8 mouse cellular contexts compared by ENCODE assay signal in genomic region chr2:181520936-181521227, GRCm38 (mm10). TPM values are rescaled to one million over a fixed set of nuclear protein-coding genes. Genes with fewer than 3 reads are reported as not detected.
DNase-seq lines count a peak whose midpoint lies in the region; ATAC-seq and TF ChIP-seq lines count a peak whose summit lies in the region.
"Had no signal": no experiment of that assay in that cellular context is flagged by ENCODE, and none has a peak within 500 bp of the region (broad histone marks: within the 10 kb centered on the region; RNA-seq: fewer than 3 reads in every experiment).

No protein-coding gene starts in this region.

- WGBS in lung, embryonic 15.5 days: under 1% methylated on average over 17 of the region's 17 CpGs
- WGBS in limb, embryonic 11.5 days: under 1% methylated on average over 17 of the region's 17 CpGs
- under 1% methylated on average over 17 of the region's 17 CpGs for WGBS in olfactory bulb, adult 2 months

- TF ChIP-seq CTCF in embryonic fibroblast, embryonic 13.5 days (IDR thresholded peaks at IDR 0.05; ENCODE audit: borderline replicate concordance, insufficient read depth, low read length): no peak
- TF ChIP-seq CTCF in olfactory bulb, adult 2 months (IDR thresholded peaks at IDR 0.05; ENCODE audit: insufficient read depth, low read depth, low read length): no peak

- H3K9ac ChIP-seq in lung, embryonic 15.5 days: peak overlapping the region; percentile 94
- peak overlapping the region; percentile 83 for H3K9ac ChIP-seq in limb, embryonic 11.5 days (ENCODE audit: low read length)

- no peak for ATAC-seq in lung, embryonic 15.5 days (ENCODE audit: borderline replicate concordance, extremely low read depth, low FRiP score, low TSS enrichment)
- ATAC-seq in limb, embryonic 11.5 days (ENCODE audit: insufficient number of reproducible peaks, low FRiP score, low TSS enrichment, low read depth): no peak

- peaks cover 26% of the 10 kb centered on the region for H3K4me1 ChIP-seq in lung, embryonic 15.5 days
- H3K4me1 ChIP-seq in embryonic fibroblast, embryonic 13.5 days (ENCODE audit: control insufficient read depth, insufficient read depth, low read length): peaks cover 2% of the 10 kb centered on the region; the same call in 1 of the 2 replicates
- H3K4me1 ChIP-seq in limb, embryonic 11.5 days (ENCODE audit: control insufficient read depth, insufficient read depth, low read length): peaks cover 6% of the 10 kb centered on the region; the same call in 1 of the 2 replicates
- peaks cover 2% of the 10 kb centered on the region for H3K4me1 ChIP-seq in olfactory bulb, adult 2 months (ENCODE audit: control insufficient read depth, insufficient read depth, low read length)

- no peaks in the 10 kb centered on the region for H3K9me3 ChIP-seq in lung, embryonic 15.5 days
- H3K9me3 ChIP-seq in limb, embryonic 11.5 days (ENCODE audit: control insufficient read depth, low read length): no peaks in the 10 kb centered on the region

- H3K27me3 ChIP-seq in lung, embryonic 15.5 days: no peaks in the 10 kb centered on the region
- H3K27me3 ChIP-seq in limb, embryonic 11.5 days (ENCODE audit: control insufficient read depth, insufficient read depth, low read length): no peaks in the 10 kb centered on the region

- peak overlapping the region; percentile 97 for H3K27ac ChIP-seq in lung, embryonic 15.5 days
- H3K27ac ChIP-seq in embryonic fibroblast, embryonic 13.5 days (ENCODE audit: insufficient read depth, low read length): peak overlapping the region; percentile 89
- H3K27ac ChIP-seq in limb, embryonic 11.5 days (replicated peaks; ENCODE audit: low read depth, low read length): peak overlapping the region; percentile 87
- H3K27ac ChIP-seq in olfactory bulb, adult 2 months (ENCODE audit: insufficient read depth, low read depth, low read length): peak overlapping the region; percentile 83

- H3K4me3 ChIP-seq in lung, embryonic 15.5 days: peak overlapping the region; percentile 90
- H3K4me3 ChIP-seq in embryonic fibroblast, embryonic 13.5 days (ENCODE audit: insufficient read depth, low read length): peak overlapping the region; percentile 72
- peak overlapping the region; percentile 67 for H3K4me3 ChIP-seq in limb, embryonic 11.5 days (ENCODE audit: low read depth, low read length)
- H3K4me3 ChIP-seq in olfactory bulb, adult 2 months (ENCODE audit: insufficient read depth, low read depth, low read length): peak overlapping the region; percentile 92

- TF ChIP-seq POLR2A in embryonic fibroblast, embryonic 13.5 days (IDR thresholded peaks at IDR 0.05; ENCODE audit: low read depth, low read length): no peak
- no peak for TF ChIP-seq POLR2A in olfactory bulb, adult 2 months (IDR thresholded peaks at IDR 0.05; ENCODE audit: insufficient read depth, low read depth, low read length)

- H3K4me2 ChIP-seq in lung, embryonic 15.5 days: peak overlapping the region; percentile 59
- H3K4me2 ChIP-seq in limb, embryonic 11.5 days (ENCODE audit: low read depth, severe bottlenecking): peak overlapping the region; percentile 59

- DNase-seq in lung, adult 18-20 months: no peak
- DNase-seq in limb, embryonic 11.5 days (ENCODE audit: low spot score): no peak
- DNase-seq in embryo, embryonic 11 days: no peak
- no peak for DNase-seq in adrenal gland, postnatal 25 days

- H3K36me3 ChIP-seq in lung, embryonic 15.5 days: peaks cover 20% of the 10 kb centered on the region
- peaks cover 5% of the 10 kb centered on the region; the same call in 1 of the 2 replicates for H3K36me3 ChIP-seq in limb, embryonic 11.5 days (ENCODE audit: control insufficient read depth, insufficient read depth, low read length)

RNA-seq across cellular contexts. Expression of gene Dnajc5, which starts 0.6 kb away (rescaled TPM):
- polyA plus RNA-seq in lung, embryonic 15.5 days (2015; fragmentation: Nextera tagmentation; extraction: Ambion mirVana): 84.8 and 87.4 TPM in 2 replicates
- polyA plus RNA-seq in embryonic fibroblast, embryonic 13.5 days (2011; ENCODE audit: insufficient read length, low read depth, missing spikeins): 86.7 and 97.4 TPM in 2 replicates
- 75.3 and 80.9 TPM in 2 replicates for polyA plus RNA-seq in limb, embryonic 11.5 days (2014; fragmentation: Nextera tagmentation; extraction: Ambion mirVana)
- 347 and 447 TPM in 2 replicates for polyA plus RNA-seq in olfactory bulb, adult 2 months (2012; ENCODE audit: insufficient read depth, insufficient read length, low replicate concordance, missing spikeins)
- 81.9 and 101 TPM in 2 replicates for total RNA-seq in adrenal gland, postnatal 25 days (2021)

RNA-seq across cellular contexts. Expression of gene Tpd52l2, which starts 23.9 kb away (rescaled TPM):
- 155 and 160 TPM in 2 replicates for polyA plus RNA-seq in lung, embryonic 15.5 days (2015; fragmentation: Nextera tagmentation; extraction: Ambion mirVana)
- 96.5 and 103 TPM in 2 replicates for polyA plus RNA-seq in embryonic fibroblast, embryonic 13.5 days (2011; ENCODE audit: insufficient read length, low read depth, missing spikeins)
- 165 and 175 TPM in 2 replicates for polyA plus RNA-seq in limb, embryonic 11.5 days (2014; fragmentation: Nextera tagmentation; extraction: Ambion mirVana)
- polyA plus RNA-seq in olfactory bulb, adult 2 months (2012; ENCODE audit: insufficient read depth, insufficient read length, low replicate concordance, missing spikeins): 317 TPM in 1 of 2 replicates, not detected in the other
- total RNA-seq in adrenal gland, postnatal 25 days (2021): 118 and 121 TPM in 2 replicates

RNA-seq across cellular contexts. Expression of gene Abhd16b, which starts 27.9 kb away (rescaled TPM):
- polyA plus RNA-seq in lung, embryonic 15.5 days (2015; fragmentation: Nextera tagmentation; extraction: Ambion mirVana): 0.24 and 0.26 TPM in 2 replicates
- not detected in 2 replicates for polyA plus RNA-seq in embryonic fibroblast, embryonic 13.5 days (2011; ENCODE audit: insufficient read length, low read depth, missing spikeins)
- 0.08 and 0.21 TPM in 2 replicates for polyA plus RNA-seq in limb, embryonic 11.5 days (2014; fragmentation: Nextera tagmentation; extraction: Ambion mirVana)
- not detected in 2 replicates for polyA plus RNA-seq in olfactory bulb, adult 2 months (2012; ENCODE audit: insufficient read depth, insufficient read length, low replicate concordance, missing spikeins)
- not detected in 2 replicates for total RNA-seq in adrenal gland, postnatal 25 days (2021)
- total RNA-seq: layer of hippocampus, adult 8-10 months had no signal
